Mouse (Mus musculus): ENCODE data around the gene Slc24a3. TPM values are rescaled to one million over a fixed set of nuclear protein-coding genes. Genes with fewer than 3 reads are reported as not detected.

The Slc24a3 gene
- polyA plus RNA-seq, 1 experiment from 2014 or later: 24.9 TPM

DNA sequence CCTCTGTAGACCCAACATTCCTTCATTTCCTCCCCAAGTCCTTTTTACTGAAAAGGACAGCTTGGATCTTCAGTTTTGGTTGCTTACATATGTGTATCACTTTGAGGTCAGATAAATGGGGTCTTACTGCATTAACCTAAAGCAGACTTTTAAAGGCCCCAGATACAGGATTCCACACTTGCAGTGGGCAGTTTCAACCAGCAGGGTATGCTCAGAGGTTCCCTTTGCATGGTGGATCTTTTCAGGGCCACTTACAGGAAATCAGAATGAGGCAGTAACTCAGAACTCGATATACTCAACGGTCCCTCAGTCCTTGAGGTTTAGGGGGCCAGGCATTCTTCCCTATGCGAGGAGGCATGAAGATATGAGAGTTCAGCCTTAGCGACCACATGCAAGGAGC is 101.9 kb downstream of the Slc24a3 start:
- peak; percentile 36 for TF ChIP-seq CTCF (IDR thresholded peaks at IDR 0.05)
- no peaks in the 10 kb centered on the region for H3K27me3 ChIP-seq
- in situ Hi-C loops (cut with MboI; ENCODE audit: low pct_unique_long_range_greater_than_20kb): no loop called here
- ChIA-PET POLR2A (no interaction called here), CTCF (interaction anchor here (0.9 to 2.2 kb wide), 5 partner anchors 9 to 22 kb away, joined by 3 to 4 read pairs (median 3); no protein-coding TSS in a partner anchor)
- DNase-seq (ENCODE audit: low read depth, low spot score) (no peak), ATAC-seq (no peak)

- ChIA-PET CTCF (interaction anchor here (1.1 to 1.9 kb wide), 3 partner anchors 8 to 63 kb away, joined by 3 to 5 read pairs (median 4); no protein-coding TSS in a partner anchor), POLR2A (no interaction called here)
- H3K27me3 ChIP-seq: no peaks in the 10 kb centered on the region
- TF ChIP-seq CTCF (IDR thresholded peaks at IDR 0.05): no peak
- in situ Hi-C loops (cut with MboI; ENCODE audit: low pct_unique_long_range_greater_than_20kb): no loop called here
- DNase-seq (ENCODE audit: low read depth, low spot score) (no peak), ATAC-seq (no peak)
These were observed 106.6 kb downstream of the Slc24a3 start for GRCm38 (mm10) chr2:145274016-145274677.

DNA sequence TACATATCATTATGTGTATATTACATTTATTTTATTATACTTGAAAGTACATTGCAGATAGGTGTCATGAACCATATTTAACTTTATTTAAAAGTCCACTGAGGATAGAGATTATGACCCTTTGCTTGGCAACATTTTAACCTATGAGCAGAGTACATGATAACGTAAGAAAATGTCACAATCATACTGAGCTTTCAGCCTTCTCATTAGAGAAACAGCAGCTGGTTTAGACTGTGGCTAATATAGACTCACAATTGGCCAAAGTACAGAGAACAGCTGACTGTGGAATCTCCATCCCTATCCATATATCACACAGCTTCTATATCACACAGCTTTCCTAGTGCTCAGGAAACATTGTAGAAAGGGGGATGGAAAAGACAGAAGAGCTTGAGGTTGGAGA is 111.8 kb downstream of the Slc24a3 start:
- ChIA-PET CTCF (interaction anchor here (1.3 to 1.8 kb wide), 2 partner anchors 11 to 13 kb away, joined by 4 read pairs; no protein-coding TSS in a partner anchor), POLR2A (no interaction called here)
- in situ Hi-C loops (cut with MboI; ENCODE audit: low pct_unique_long_range_greater_than_20kb): no loop called here
- DNase-seq (ENCODE audit: low read depth, low spot score): no peak
- no peaks in the 10 kb centered on the region for H3K27me3 ChIP-seq
- ATAC-seq: no peak
- no peak for TF ChIP-seq CTCF (IDR thresholded peaks at IDR 0.05)

- in situ Hi-C loops (cut with MboI; ENCODE audit: low pct_unique_long_range_greater_than_20kb): loop anchor here (10.0 kb wide), 1 partner anchor 311 kb away; no protein-coding TSS in a partner anchor
- no peak for TF ChIP-seq CTCF (IDR thresholded peaks at IDR 0.05)
- CTCF ChIA-PET: interaction anchor here (0.8 to 2.3 kb wide), 4 partner anchors 7 to 116 kb away, joined by 3 to 8 read pairs (median 4); partner anchors contain the start of gene Slc24a3
- ATAC-seq (peak; percentile 97), DNase-seq (ENCODE audit: low read depth, low spot score) (peak; percentile 68)
- H3K27me3 ChIP-seq: no peaks in the 10 kb centered on the region
- POLR2A ChIA-PET: no interaction called here
These were observed 116.2 kb downstream of the Slc24a3 start for GRCm38 (mm10) chr2:145283746-145284145.

DNA sequence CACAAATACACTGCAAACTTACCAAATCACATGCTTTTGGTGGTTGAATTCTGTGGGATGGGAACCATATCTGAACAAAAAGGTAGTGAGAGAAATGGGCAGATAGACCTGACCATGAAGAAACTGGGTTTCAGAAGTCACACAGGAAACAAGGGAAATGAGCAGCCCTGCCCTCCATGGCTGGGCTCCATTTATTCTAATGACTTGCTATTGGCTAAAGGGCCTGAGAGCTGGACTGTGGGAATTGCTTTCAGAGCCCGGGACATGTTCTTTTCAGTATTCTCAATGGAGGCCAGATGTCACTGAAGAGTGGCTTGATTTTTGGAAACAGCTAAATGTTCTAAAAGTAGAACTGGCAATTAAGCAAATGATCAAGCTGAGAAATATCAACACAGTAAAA is 120.9 kb downstream of the Slc24a3 start:
- no peak for TF ChIP-seq CTCF (IDR thresholded peaks at IDR 0.05)
- in situ Hi-C loops (cut with MboI; ENCODE audit: low pct_unique_long_range_greater_than_20kb): loop anchor here (10.0 kb wide), 1 partner anchor 306 kb away; no protein-coding TSS in a partner anchor
- CTCF ChIA-PET: interaction anchor here (1.3 kb wide), 1 partner anchor 15 kb away, joined by 3 read pairs; no protein-coding TSS in a partner anchor
- POLR2A ChIA-PET: no interaction called here
- ATAC-seq (no peak), DNase-seq (ENCODE audit: low read depth, low spot score) (no peak)
- no peaks in the 10 kb centered on the region for H3K27me3 ChIP-seq

- ATAC-seq: no peak
- no peaks in the 10 kb centered on the region for H3K27me3 ChIP-seq
- in situ Hi-C loops (cut with MboI; ENCODE audit: low pct_unique_long_range_greater_than_20kb): loop anchor here (5.0 to 10.0 kb wide), 2 partner anchors 124 to 223 kb away; partner anchors contain the start of gene Slc24a3
- CTCF ChIA-PET: interaction anchor here (0.6 to 3.1 kb wide), 16 partner anchors 8 to 297 kb away, joined by 3 to 18 read pairs (median 4); partner anchors contain the start of gene Slc24a3
- POLR2A ChIA-PET: no interaction called here
- DNase-seq (ENCODE audit: low read depth, low spot score): no peak
- TF ChIP-seq CTCF (IDR thresholded peaks at IDR 0.05): peak; percentile 42
These were observed 123.9 kb downstream of the Slc24a3 start for GRCm38 (mm10) chr2:145291473-145291872.

GRCm38 (mm10) chr2:145292196-145292595 is 124.6 kb downstream of the Slc24a3 start:
- no peak for ATAC-seq
- POLR2A ChIA-PET: no interaction called here
- CTCF ChIA-PET: interaction anchor here (0.6 to 3.1 kb wide), 12 partner anchors 9 to 225 kb away, joined by 3 to 18 read pairs (median 4); partner anchors contain the start of gene Slc24a3
- in situ Hi-C loops (cut with MboI; ENCODE audit: low pct_unique_long_range_greater_than_20kb): loop anchor here (5.0 to 10.0 kb wide), 2 partner anchors 125 to 223 kb away; partner anchors contain the start of gene Slc24a3
- no peaks in the 10 kb centered on the region for H3K27me3 ChIP-seq
- TF ChIP-seq CTCF (IDR thresholded peaks at IDR 0.05): no peak
- DNase-seq (ENCODE audit: low read depth, low spot score): no peak

- in situ Hi-C loops (cut with MboI; ENCODE audit: low pct_unique_long_range_greater_than_20kb): loop anchor here (5.0 to 10.0 kb wide), 2 partner anchors 126 to 222 kb away; partner anchors contain the start of gene Slc24a3
- ChIA-PET POLR2A (no interaction called here), CTCF (interaction anchor here (1.6 to 2.1 kb wide), 4 partner anchors 8 to 125 kb away, joined by 4 to 7 read pairs (median 6); partner anchors contain the start of gene Slc24a3)
- DNase-seq (ENCODE audit: low read depth, low spot score): peak; percentile 91
- no peaks in the 10 kb centered on the region for H3K27me3 ChIP-seq
- peak; percentile 95 for ATAC-seq
- TF ChIP-seq CTCF (IDR thresholded peaks at IDR 0.05): no peak
These were observed 125.3 kb downstream of the Slc24a3 start for GRCm38 (mm10) chr2:145292816-145293215.

GRCm38 (mm10) chr2:145296906-145297305 is 129.4 kb downstream of the Slc24a3 start:
- POLR2A ChIA-PET: no interaction called here
- ATAC-seq: no peak
- in situ Hi-C loops (cut with MboI; ENCODE audit: low pct_unique_long_range_greater_than_20kb): loop anchor here (10.0 kb wide), 1 partner anchor 218 kb away; no protein-coding TSS in a partner anchor
- TF ChIP-seq CTCF (IDR thresholded peaks at IDR 0.05): no peak
- no peak for DNase-seq (ENCODE audit: low read depth, low spot score)
- CTCF ChIA-PET: no interaction called here
- H3K27me3 ChIP-seq: no peaks in the 10 kb centered on the region

- in situ Hi-C loops (cut with MboI; ENCODE audit: low pct_unique_long_range_greater_than_20kb): loop anchor here (10.0 kb wide), 1 partner anchor 215 kb away; no protein-coding TSS in a partner anchor
- ChIA-PET POLR2A (no interaction called here), CTCF (interaction anchor here (1.0 kb wide), 1 partner anchor 11 kb away, joined by 3 read pairs; no protein-coding TSS in a partner anchor)
- no peaks in the 10 kb centered on the region for H3K27me3 ChIP-seq
- TF ChIP-seq CTCF (IDR thresholded peaks at IDR 0.05): no peak
- ATAC-seq (no peak), DNase-seq (ENCODE audit: low read depth, low spot score) (no peak)
These were observed 132.6 kb downstream of the Slc24a3 start for GRCm38 (mm10) chr2:145299914-145300699.
